Mouse (Mus musculus) MEL (cell line): ENCODE data around the gene Lyz1.

ENCODE experiments used
- CTCF ChIP-seq, 3 experiments: IDR thresholded peaks in 2 of 3; conservative IDR thresholded peaks in 1 of 3; 2 replicates each; pipeline ENCODE4 v1.5.1; 2011 to 2012; ENCODE audit warnings: low read length in 3 of 3, low read depth in 2 of 3, mild to moderate bottlenecking in 2 of 3, improper control_type of control experiment in 1 of 3, inconsistent platforms in 1 of 3, mixed read lengths in 1 of 3, moderate library complexity in 1 of 3; ENCODE audit not compliant: control insufficient read depth in 1 of 3, insufficient read depth in 1 of 3, poor library complexity in 1 of 3, severe bottlenecking in 1 of 3
- EP300 ChIP-seq, 2 experiments: IDR thresholded peaks; 2 replicates each; pipeline ENCODE4 v1.6.1; 2011; ENCODE audit warnings: improper control_type of control experiment in 2 of 2, low read length in 2 of 2, low read depth in 1 of 2, mild to moderate bottlenecking in 1 of 2
- MAFK ChIP-seq: IDR thresholded peaks from 2 replicates; pipeline ENCODE4 v1.6.1; 2011; ENCODE audit warnings: low read depth, mild to moderate bottlenecking, low read length, improper control_type of control experiment, borderline replicate concordance
- MYC ChIP-seq: IDR thresholded peaks from 2 replicates; pipeline ENCODE4 v1.6.1; 2011; ENCODE audit warnings: low read depth, mild to moderate bottlenecking, low read length, improper control_type of control experiment, moderate library complexity
- NELFE ChIP-seq: IDR thresholded peaks from 2 replicates; pipeline ENCODE4 v1.6.1; 2011; ENCODE audit warnings: low read depth, low read length, improper control_type of control experiment
- POLR2A ChIP-seq, 2 experiments: IDR thresholded peaks; 2 replicates each; pipeline ENCODE4 v1.6.1; 2011 to 2012; ENCODE audit warnings: low read length in 2 of 2, mild to moderate bottlenecking in 2 of 2, control low read depth in 1 of 2, improper control_type of control experiment in 1 of 2, low read depth in 1 of 2, moderate library complexity in 1 of 2; ENCODE audit not compliant: control insufficient read depth in 1 of 2, insufficient read depth in 1 of 2, poor library complexity in 1 of 2
- TAL1 ChIP-seq: IDR thresholded peaks from 2 replicates; pipeline ENCODE4 v1.6.1; 2012; ENCODE audit warnings: mild to moderate bottlenecking, inconsistent platforms, low read length, moderate library complexity, mixed read lengths
- USF1 ChIP-seq: IDR thresholded peaks from 2 replicates; pipeline ENCODE4 v1.6.1; 2014; ENCODE audit warnings: low read depth, mild to moderate bottlenecking, inconsistent platforms, low read length, improper control_type of control experiment, moderate library complexity
- USF2 ChIP-seq, 2 experiments: IDR thresholded peaks; 2 replicates each; pipeline ENCODE4 v1.6.1; 2011 to 2012; ENCODE audit warnings: improper control_type of control experiment in 2 of 2, low read length in 2 of 2, borderline replicate concordance in 1 of 2, inconsistent platforms in 1 of 2, low read depth in 1 of 2, mild to moderate bottlenecking in 1 of 2; ENCODE audit not compliant: insufficient read depth in 1 of 2

GRCm38 (mm10) chr10:117286366-117286970 lies 6.2 kb downstream of the Lyz1 start:
- TF ChIP-seq USF2 (IDR thresholded peaks at IDR 0.05; ENCODE audit: borderline replicate concordance in 1 of 2, insufficient read depth in 1 of 2, low read depth in 1 of 2, low read length in 2 of 2) (no peak), MYC (no peak), NELFE (no peak), USF1 (no peak), MAFK (no peak), CTCF (IDR thresholded peaks at IDR 0.05 in 2 of 3, conservative IDR thresholded peaks at IDR 0.05 in 1 of 3; ENCODE audit: control insufficient read depth in 1 of 3, insufficient read depth in 1 of 3, low read depth in 2 of 3, low read length in 3 of 3, poor library complexity in 1 of 3, severe bottlenecking in 1 of 3) (no peak), EP300 (IDR thresholded peaks at IDR 0.05; ENCODE audit: low read depth in 1 of 2, low read length in 2 of 2) (no peak), POLR2A (IDR thresholded peaks at IDR 0.05; ENCODE audit: control insufficient read depth in 1 of 2, insufficient read depth in 1 of 2, low read depth in 1 of 2, low read length in 2 of 2, poor library complexity in 1 of 2) (no peak), TAL1 (no peak)
